ENCODE assay signal across 8 mouse cellular contexts in the genomic region with DNA sequence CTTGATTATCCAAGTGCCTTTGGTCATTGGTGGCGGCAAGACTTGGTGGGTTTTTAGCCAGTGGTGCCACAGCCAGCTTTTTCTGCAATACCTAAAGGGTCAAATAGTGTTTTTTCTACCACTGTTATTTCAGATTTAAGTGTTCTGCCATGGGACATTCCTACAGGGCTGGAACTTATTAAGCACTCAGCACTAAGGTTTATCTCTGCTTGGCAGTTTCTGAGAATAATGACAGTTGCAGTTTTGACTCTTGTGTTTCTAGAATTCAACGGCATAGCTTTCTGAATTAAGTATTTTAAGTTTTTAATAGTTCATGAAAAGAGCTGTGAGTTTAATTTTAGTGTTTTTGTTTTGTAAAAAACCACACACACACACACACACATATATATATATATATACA. TPM values are rescaled to one million over a fixed set of nuclear protein-coding genes. Genes with fewer than 3 reads are reported as not detected.
DNase-seq lines count a peak whose midpoint lies in the region; ATAC-seq and TF ChIP-seq lines count a peak whose summit lies in the region.

No protein-coding gene starts in this region.

- peaks cover 7% of the 10 kb centered on the region for H3K36me3 ChIP-seq in G1E (replicated peaks)
- H3K36me3 ChIP-seq in heart, embryonic 16.5 days (ENCODE audit: control insufficient read depth, insufficient read depth): no peaks in the 10 kb centered on the region
- H3K36me3 ChIP-seq in liver, embryonic 15.5 days (replicated peaks): peaks cover 11% of the 10 kb centered on the region; the same call in 1 of the 2 replicates

- TF ChIP-seq CTCF in gastrocnemius, adult 2 months (IDR thresholded peaks at IDR 0.05): no peak
- no peak for TF ChIP-seq CTCF in G1E (IDR thresholded peaks at IDR 0.05; ENCODE audit: low read depth, low read length)

- H3K4me2 ChIP-seq in heart, embryonic 16.5 days (ENCODE audit: low read depth, low read length): peak overlapping the region; percentile 67
- H3K4me2 ChIP-seq in liver, embryonic 15.5 days: peak overlapping the region; percentile 67

- 65% methylated on average over 2 of the region's 2 CpGs for WGBS in heart, embryonic 16.5 days
- WGBS in liver, embryonic 15.5 days (ENCODE audit: insufficient replicate concordance): 40% methylated on average over 2 of the region's 2 CpGs

- 0 out of 2 replicates have a peak overlapping the region, but pooled peaks have one; percentile 1 for H3K27ac ChIP-seq in gastrocnemius, adult 2 months
- H3K27ac ChIP-seq in heart, embryonic 16.5 days (ENCODE audit: low read length): no peak overlapping the region
- peak overlapping the region; percentile 30; the same call in 1 of the 2 replicates for H3K27ac ChIP-seq in liver, embryonic 15.5 days (replicated peaks)

- H3K9ac ChIP-seq in heart, embryonic 16.5 days (ENCODE audit: low read length): no peak overlapping the region
- H3K9ac ChIP-seq in liver, embryonic 15.5 days: peak overlapping the region; percentile 49

- no peak for ATAC-seq in G1E (ENCODE audit: extremely low read depth, insufficient number of reproducible peaks, low FRiP score, poor library complexity, severe bottlenecking)
- ATAC-seq in heart, embryonic 16.5 days (replicated peaks; ENCODE audit: extremely low read depth, insufficient read depth, low FRiP score): no peak
- ATAC-seq in liver, embryonic 15.5 days (ENCODE audit: insufficient read depth): no peak

- peak overlapping the region; percentile 97 for H3K4me3 ChIP-seq in gastrocnemius, adult 2 months
- peak overlapping the region; percentile 89 for H3K4me3 ChIP-seq in G1E (ENCODE audit: low read depth, low read length)
- peak overlapping the region; percentile 41 for H3K4me3 ChIP-seq in heart, embryonic 16.5 days (ENCODE audit: low read length)
- H3K4me3 ChIP-seq in liver, embryonic 15.5 days (replicated peaks): peak overlapping the region; percentile 89

- no peak for DNase-seq in gastrocnemius, adult 2 months
- no peak for DNase-seq in gastrocnemius, adult 18-20 months (ENCODE audit: low spot score)
- DNase-seq in G1E (ENCODE audit: low spot score): no peak
- no peak for DNase-seq in adrenal gland, adult 8-10 months
- DNase-seq in gastrocnemius, postnatal 14 days: no peak
- no peak for DNase-seq in T-cell, adult 2 months (ENCODE audit: low spot score)

- intact Hi-C loops in gastrocnemius, adult 2 months (cut with DNase I): no loop called here
- intact Hi-C loops in gastrocnemius, postnatal 14 days (cut with DNase I; ENCODE audit: low total_unique reads): loop anchor here (10.0 kb wide), 1 partner anchor 86 kb away; no protein-coding TSS in a partner anchor

- H3K9me3 ChIP-seq in G1E (replicated peaks): no peaks in the 10 kb centered on the region
- no peaks in the 10 kb centered on the region for H3K9me3 ChIP-seq in heart, embryonic 16.5 days (replicated peaks; ENCODE audit: control insufficient read depth, low read length)
- H3K9me3 ChIP-seq in liver, embryonic 15.5 days (replicated peaks): no peaks in the 10 kb centered on the region

- H3K27me3 ChIP-seq in G1E (ENCODE audit: insufficient read depth, low read length): no peaks in the 10 kb centered on the region
- H3K27me3 ChIP-seq in heart, embryonic 16.5 days (ENCODE audit: control insufficient read depth, insufficient read depth, low read length): no peaks in the 10 kb centered on the region
- H3K27me3 ChIP-seq in liver, embryonic 15.5 days: no peaks in the 10 kb centered on the region

- peaks cover 29% of the 10 kb centered on the region for H3K4me1 ChIP-seq in G1E (ENCODE audit: insufficient read depth, low read depth, low read length)
- peaks cover 18% of the 10 kb centered on the region for H3K4me1 ChIP-seq in heart, embryonic 16.5 days (ENCODE audit: control insufficient read depth, insufficient read depth, low read length)
- H3K4me1 ChIP-seq in liver, embryonic 15.5 days (replicated peaks): peaks cover 30% of the 10 kb centered on the region

RNA-seq across cellular contexts. Expression of gene Ccdc71l, which starts 2.5 kb away (rescaled TPM):
- 1 to 10 TPM; 5.4 to 5.9 TPM for total RNA-seq in gastrocnemius, adult 2 months (2021)
- 1 to 10 TPM; 5.4 to 5.6 TPM for total RNA-seq in gastrocnemius, adult 18-20 months (2021)
- total RNA-seq in G1E (2014; fragmentation: Nextera tagmentation) (14.1 and 19.2 TPM in 2 replicates), G1E (2017) (21.1 and 21.3 TPM in 2 replicates)
- 22.8 and 27.7 TPM in 2 replicates for polyA plus RNA-seq in G1E (2012)
- polyA plus RNA-seq in heart, embryonic 16.5 days (2015; fragmentation: Nextera tagmentation; extraction: Ambion mirVana): 1.5 and 1.8 TPM in 2 replicates
- 4.9 and 5.5 TPM in 2 replicates for polyA plus RNA-seq in liver, embryonic 15.5 days (2015; fragmentation: Nextera tagmentation; extraction: Ambion mirVana)
- 10 to 100 TPM; 10.0 to 14.3 (median 10.8) TPM for total RNA-seq in adrenal gland, adult 8-10 months (2022)
- total RNA-seq in gastrocnemius, postnatal 14 days (2021): 1 to 10 TPM; 4.0 to 4.5 TPM

Comparison
In these comparisons a context has a peak if more than half of its experiments do, and no peak if none do; other contexts are left out.
1. H3K4me3 ChIP-seq: peak in every context shown above with its lines; median percentile 97 in gastrocnemius, adult 2 months; 89 in G1E; 89 in liver, embryonic 15.5 days; 41 in heart, embryonic 16.5 days.